Comparison of ENCODE assay signal across 10 mouse cellular contexts in the genomic region with DNA sequence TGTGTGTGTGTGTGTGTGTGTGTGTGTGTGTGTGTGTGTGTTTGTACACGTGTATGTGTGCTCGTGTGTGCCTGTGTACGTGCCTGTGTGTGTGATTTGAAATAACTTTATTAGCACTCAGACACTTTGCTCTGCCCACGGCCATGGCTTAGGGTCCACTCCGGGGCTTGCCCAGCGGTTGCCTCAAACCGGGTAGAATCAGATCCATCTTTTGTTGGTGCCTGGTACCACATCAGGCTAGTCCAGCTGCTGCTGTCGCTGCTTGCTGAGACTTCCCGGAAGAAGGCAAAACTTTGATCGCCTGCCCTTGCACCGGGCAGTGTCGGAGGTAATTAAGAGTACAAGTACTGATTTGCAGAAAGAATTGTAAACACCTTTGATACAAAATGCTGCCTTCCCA. TPM values are rescaled to one million over a fixed set of nuclear protein-coding genes. Genes with fewer than 3 reads are reported as not detected.
DNase-seq lines count a peak whose midpoint lies in the region; ATAC-seq lines count a peak whose summit lies in the region.
"Had no signal": no experiment of that assay in that cellular context is flagged by ENCODE, and none has a peak within 500 bp of the region (broad histone marks: within the 10 kb centered on the region; RNA-seq: fewer than 3 reads in every experiment).

No protein-coding gene starts in this region.

- peaks cover 8% of the 10 kb centered on the region; the same call in 1 of the 2 replicates for H3K27me3 ChIP-seq in kidney, embryonic 15.5 days
- no peaks in the 10 kb centered on the region for H3K27me3 ChIP-seq in forebrain, embryonic 13.5 days
- H3K27me3 ChIP-seq in hindbrain, embryonic 16.5 days (replicated peaks; ENCODE audit: control insufficient read depth, insufficient read depth, low read length) = no peaks in the 10 kb centered on the region
- no peaks in the 10 kb centered on the region for H3K27me3 ChIP-seq in neural tube, embryonic 12.5 days (replicated peaks)
- H3K27me3 ChIP-seq: liver, embryonic 15.5 days had no signal

- peaks cover 46% of the 10 kb centered on the region for H3K4me1 ChIP-seq in kidney, embryonic 15.5 days
- peaks cover 80% of the 10 kb centered on the region for H3K4me1 ChIP-seq in forebrain, embryonic 13.5 days
- H3K4me1 ChIP-seq in hindbrain, embryonic 16.5 days (ENCODE audit: control insufficient read depth, insufficient read depth, low read depth, low read length) = peaks cover 33% of the 10 kb centered on the region
- peaks cover 73% of the 10 kb centered on the region for H3K4me1 ChIP-seq in neural tube, embryonic 12.5 days
- H3K4me1 ChIP-seq: liver, embryonic 15.5 days had no signal

- no peaks in the 10 kb centered on the region for H3K9me3 ChIP-seq in kidney, embryonic 15.5 days (replicated peaks)
- H3K9me3 ChIP-seq in forebrain, embryonic 13.5 days (replicated peaks) = no peaks in the 10 kb centered on the region
- no peaks in the 10 kb centered on the region for H3K9me3 ChIP-seq in hindbrain, embryonic 16.5 days (ENCODE audit: control insufficient read depth, low read length)
- H3K9me3 ChIP-seq in neural tube, embryonic 12.5 days = no peaks in the 10 kb centered on the region
- H3K9me3 ChIP-seq: liver, embryonic 15.5 days had no signal

- H3K4me3 ChIP-seq in kidney, embryonic 15.5 days (replicated peaks) = peak overlapping the region; percentile 7; the same call in 1 of the 2 replicates
- H3K4me3 ChIP-seq in forebrain, embryonic 13.5 days = no peak overlapping the region
- no peak overlapping the region for H3K4me3 ChIP-seq in hindbrain, embryonic 16.5 days (ENCODE audit: low read length)
- H3K4me3 ChIP-seq in neural tube, embryonic 12.5 days = no peak overlapping the region
- H3K4me3 ChIP-seq: erythroblast, embryonic 14.5 days; liver, embryonic 15.5 days had no signal

- 22% methylated on average over 12 of the region's 12 CpGs for WGBS in kidney, embryonic 15.5 days
- 42% methylated on average over 12 of the region's 12 CpGs for WGBS in forebrain, embryonic 13.5 days
- WGBS in hindbrain, embryonic 16.5 days = 23% methylated on average over 12 of the region's 12 CpGs
- 5% methylated on average over 12 of the region's 12 CpGs for WGBS in neural tube, embryonic 12.5 days

- no peak overlapping the region for H3K9ac ChIP-seq in kidney, embryonic 15.5 days
- no peak overlapping the region for H3K9ac ChIP-seq in forebrain, embryonic 13.5 days
- no peak overlapping the region for H3K9ac ChIP-seq in hindbrain, embryonic 16.5 days (ENCODE audit: low read depth, low read length)
- no peak overlapping the region for H3K9ac ChIP-seq in neural tube, embryonic 12.5 days
- H3K9ac ChIP-seq: liver, embryonic 15.5 days had no signal

- no peak for ATAC-seq in kidney, embryonic 15.5 days (replicated peaks; ENCODE audit: low FRiP score)
- ATAC-seq in forebrain, embryonic 13.5 days = no peak
- no peak for ATAC-seq in hindbrain, embryonic 16.5 days
- peak; percentile 15; the same call in 1 of the 2 replicates for ATAC-seq in neural tube, embryonic 12.5 days (ENCODE audit: low FRiP score, low read depth)

- H3K4me2 ChIP-seq in kidney, embryonic 15.5 days = peak overlapping the region; percentile 41
- peak overlapping the region; percentile 24; the same call in 1 of the 2 replicates for H3K4me2 ChIP-seq in forebrain, embryonic 13.5 days
- H3K4me2 ChIP-seq in hindbrain, embryonic 16.5 days (ENCODE audit: low read length) = peak overlapping the region; percentile 40
- H3K4me2 ChIP-seq in neural tube, embryonic 12.5 days (replicated peaks) = peak overlapping the region; percentile 44
- H3K4me2 ChIP-seq: liver, embryonic 15.5 days had no signal

- no peaks in the 10 kb centered on the region for H3K36me3 ChIP-seq in kidney, embryonic 15.5 days
- no peaks in the 10 kb centered on the region for H3K36me3 ChIP-seq in forebrain, embryonic 13.5 days (ENCODE audit: poor library complexity, severe bottlenecking)
- H3K36me3 ChIP-seq in hindbrain, embryonic 16.5 days (ENCODE audit: control insufficient read depth, insufficient read depth, low read length) = no peaks in the 10 kb centered on the region
- no peaks in the 10 kb centered on the region for H3K36me3 ChIP-seq in neural tube, embryonic 12.5 days
- H3K36me3 ChIP-seq: liver, embryonic 15.5 days had no signal

- no peak overlapping the region for H3K27ac ChIP-seq in kidney, embryonic 15.5 days
- H3K27ac ChIP-seq in forebrain, embryonic 13.5 days = no peak overlapping the region; the same call in 1 of the 2 replicates
- H3K27ac ChIP-seq in hindbrain, embryonic 16.5 days (ENCODE audit: low read depth, low read length) = no peak overlapping the region; the same call in 1 of the 2 replicates
- peak overlapping the region; percentile 32 for H3K27ac ChIP-seq in neural tube, embryonic 12.5 days
- H3K27ac ChIP-seq: liver, embryonic 15.5 days had no signal

- DNase-seq in kidney, adult 11 months = no peak
- DNase-seq in ovary, adult 18-20 months (ENCODE audit: low spot score) = no peak
- no peak for DNase-seq in frontal cortex, postnatal 10 days (ENCODE audit: low spot score in 2 of 2)
- DNase-seq in frontal cortex, adult 2 months (ENCODE audit: extremely low spot score in 1 of 2, low spot score in 1 of 2) = no peak

RNA-seq across cellular contexts. Expression of a gene that starts 12.1 kb away (rescaled TPM):
- polyA plus RNA-seq in kidney, embryonic 15.5 days (2015; fragmentation: Nextera tagmentation; extraction: Ambion mirVana) = 9.1 and 12.3 TPM in 2 replicates
- polyA plus RNA-seq in forebrain, embryonic 13.5 days (2015; fragmentation: Nextera tagmentation; extraction: Ambion mirVana) = 11.3 TPM in 2 replicates
- polyA plus RNA-seq in hindbrain, embryonic 16.5 days (2015; fragmentation: Nextera tagmentation; extraction: Ambion mirVana) = 26.4 and 33.7 TPM in 2 replicates
- 26.2 and 29.8 TPM in 2 replicates for polyA plus RNA-seq in neural tube, embryonic 12.5 days (2016; fragmentation: Nextera tagmentation; extraction: Ambion mirVana)
- 14.8 and 18.1 TPM in 2 replicates for polyA plus RNA-seq in frontal cortex, adult 2 months (2012; rRNA removed)
- polyA plus RNA-seq: erythroblast, embryonic 14.5 days had no signal
